ENCODE assay signal across 25 mouse cellular contexts in genomic region chr11:27025500-27025899, GRCm38 (mm10).
"Had no signal": no experiment of that assay in that cellular context is flagged by ENCODE, and none has a peak within 500 bp of the region (broad histone marks: within the 10 kb centered on the region; RNA-seq: fewer than 3 reads in every experiment).

No protein-coding gene starts in this region.

- H3K27ac ChIP-seq: heart, adult 2 months; heart, embryonic 13.5 days; heart, embryonic 15.5 days; hindbrain, embryonic 13.5 days; hindbrain, embryonic 15.5 days; hindbrain, postnatal 0 days; kidney, embryonic 15.5 days; kidney, postnatal 0 days; limb, embryonic 13.5 days; limb, embryonic 15.5 days; liver, embryonic 12.5 days; liver, embryonic 14.5 days had no signal

- DNase-seq: gastrocnemius, postnatal 14 days; heart, adult 11 months; heart, adult 2 months; heart, postnatal 14 days; heart, postnatal 36 days; kidney, adult 11 months; kidney, adult 2 months; kidney, adult 9 months; kidney, postnatal 14 days; kidney, postnatal 36 days; layer of hippocampus, adult 9-11 months; layer of hippocampus, postnatal 36 days; left cerebral cortex, postnatal 4 days had no signal

- H3K27me3 ChIP-seq: heart, embryonic 13.5 days; heart, embryonic 15.5 days; hindbrain, embryonic 13.5 days; hindbrain, embryonic 15.5 days; kidney, embryonic 15.5 days; limb, embryonic 13.5 days; limb, embryonic 15.5 days; liver, embryonic 12.5 days had no signal

- H3K36me3 ChIP-seq: heart, embryonic 13.5 days; heart, embryonic 15.5 days; hindbrain, embryonic 13.5 days; hindbrain, embryonic 15.5 days; kidney, embryonic 15.5 days; limb, embryonic 13.5 days; limb, embryonic 15.5 days; liver, embryonic 12.5 days had no signal

- H3K9me3 ChIP-seq: heart, embryonic 13.5 days; heart, embryonic 15.5 days; hindbrain, embryonic 13.5 days; hindbrain, embryonic 15.5 days; kidney, embryonic 15.5 days; limb, embryonic 13.5 days; limb, embryonic 15.5 days; liver, embryonic 12.5 days had no signal

- H3K9ac ChIP-seq: heart, embryonic 13.5 days; heart, embryonic 15.5 days; hindbrain, embryonic 13.5 days; hindbrain, embryonic 15.5 days; kidney, embryonic 15.5 days; limb, embryonic 13.5 days; limb, embryonic 15.5 days; liver, embryonic 12.5 days; liver, embryonic 14.5 days had no signal

- H3K4me2 ChIP-seq: heart, embryonic 11.5 days; heart, embryonic 13.5 days; heart, embryonic 15.5 days; hindbrain, embryonic 13.5 days; hindbrain, embryonic 15.5 days; kidney, embryonic 15.5 days; limb, embryonic 13.5 days; limb, embryonic 15.5 days; liver, embryonic 12.5 days had no signal

- H3K4me3 ChIP-seq: heart, adult 2 months; heart, embryonic 13.5 days; heart, embryonic 15.5 days; hindbrain, embryonic 13.5 days; hindbrain, embryonic 15.5 days; kidney, embryonic 15.5 days; limb, embryonic 13.5 days; limb, embryonic 15.5 days; liver, embryonic 12.5 days had no signal

- ATAC-seq: hindbrain, postnatal 0 days; liver, embryonic 12.5 days had no signal

- H3K4me1 ChIP-seq: heart, embryonic 13.5 days; heart, embryonic 15.5 days; hindbrain, embryonic 13.5 days; hindbrain, embryonic 15.5 days; kidney, embryonic 15.5 days; limb, embryonic 15.5 days; liver, embryonic 12.5 days had no signal
